Mouse (Mus musculus): ENCODE measurements around the gene Sh3bp5l. TPM values are rescaled to one million over a fixed set of nuclear protein-coding genes. Genes with fewer than 3 reads are reported as not detected.
"Not testable (repeated sequence)": the region's sequence is repeated elsewhere in the genome, so short reads cannot be mapped to it uniquely, and the experiment has no call there.

Sh3bp5l gene
- total RNA-seq, 2 experiments from 2014 or later = 53.5 to 59.2 TPM

DNA sequence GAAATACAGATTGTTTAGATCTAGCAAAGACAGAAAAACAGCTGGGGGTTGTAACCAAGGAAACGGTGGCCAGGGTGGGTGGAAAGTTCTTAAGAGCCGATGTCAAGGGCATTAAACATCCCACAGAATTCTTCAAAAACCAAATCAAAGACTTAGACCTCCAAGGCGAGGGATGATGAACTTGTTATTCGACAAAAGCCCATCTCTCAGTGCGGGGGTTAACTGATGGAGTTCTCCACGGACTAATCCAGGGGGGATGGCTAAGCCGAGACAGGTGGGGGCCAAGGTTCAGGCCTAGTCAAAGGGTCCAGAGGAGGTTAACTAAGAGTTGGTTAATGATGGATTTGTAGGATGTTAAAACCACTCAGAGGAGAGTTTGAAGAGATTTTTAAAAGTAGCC is 26.9 kb upstream of the Sh3bp5l start:
- intact Hi-C loops (cut with DNase I) = loop anchor here (2.0 to 10.0 kb wide), 5 partner anchors 99 to 295 kb away; partner anchors contain the start of genes Cnot8, Igtp, Irgm2 and Larp1
- TF ChIP-seq CTCF (IDR thresholded peaks at IDR 0.05) = no peak
- peak overlapping the region; percentile 79 for H3K4me3 ChIP-seq
- DNase-seq (ENCODE audit: extremely low spot score in 1 of 2, low spot score in 2 of 2) = no peak
- H3K27ac ChIP-seq = no peak overlapping the region

DNA sequence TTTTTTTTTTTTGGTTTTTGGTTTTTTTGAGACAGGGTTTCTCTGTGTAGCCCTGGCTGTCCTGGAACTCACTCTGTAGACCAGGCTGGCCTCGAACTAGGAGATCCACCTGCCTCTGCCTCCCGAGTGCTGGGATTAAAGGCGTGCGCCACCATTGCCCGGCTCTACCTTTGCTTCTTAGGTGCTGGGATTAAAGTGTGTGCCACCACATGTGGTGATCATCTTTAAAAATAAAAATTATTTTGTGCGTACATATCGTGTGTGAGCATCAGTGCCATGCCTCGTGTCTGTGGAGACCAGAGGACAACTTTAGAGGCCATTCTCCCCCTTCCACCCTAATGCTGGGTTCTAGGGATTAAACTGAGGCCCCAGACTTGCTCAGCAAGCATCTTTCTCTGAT is 25.2 kb upstream of the Sh3bp5l start:
- H3K4me3 ChIP-seq; H3K27ac ChIP-seq; DNase-seq (ENCODE audit: extremely low spot score in 1 of 2, low spot score in 2 of 2): not testable (repeated sequence)
- intact Hi-C loops (cut with DNase I) = loop anchor here (10.0 kb wide), 1 partner anchor 200 kb away; the partner anchor contains the start of gene Cnot8

DNA sequence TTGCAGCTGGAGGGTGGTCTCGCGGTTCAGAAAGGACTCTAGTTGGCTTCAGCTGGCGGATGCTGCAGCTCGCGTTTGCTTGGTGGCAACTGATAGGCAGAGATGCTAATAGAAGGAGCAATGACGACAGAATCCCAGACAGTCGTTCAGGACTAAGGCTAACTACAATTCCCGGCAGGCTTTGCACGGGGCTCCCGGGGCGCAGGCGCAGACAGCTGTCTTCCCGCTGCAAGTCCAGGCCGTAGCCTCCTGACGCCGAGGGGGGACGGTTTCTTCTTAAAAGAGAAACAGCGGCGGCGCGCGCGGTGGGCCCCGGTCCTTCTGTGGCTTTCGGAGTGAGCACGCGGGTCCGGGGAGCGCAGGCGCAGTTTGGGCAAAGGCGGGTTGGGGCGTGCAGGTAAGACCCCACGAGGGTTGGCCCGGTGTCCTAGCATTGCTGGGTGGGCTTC is 23.6 kb upstream of the Sh3bp5l start, which contains the start of gene Zfp692:
TSS of gene Zfp692 (plus strand) at position 210 of the 449 bp plus-strand sequence.
- H3K4me3 ChIP-seq = peak within 1 kb of the TSS; percentile 77
- peak; percentile 95 to 96 for DNase-seq (ENCODE audit: extremely low spot score in 1 of 2, low spot score in 2 of 2)
- no peak for TF ChIP-seq CTCF (IDR thresholded peaks at IDR 0.05)
- H3K27ac ChIP-seq = peak within 1 kb of the TSS; percentile 82
- intact Hi-C loops (cut with DNase I) = loop anchor here (10.0 kb wide), 1 partner anchor 202 kb away; the partner anchor contains the start of gene Cnot8

DNA sequence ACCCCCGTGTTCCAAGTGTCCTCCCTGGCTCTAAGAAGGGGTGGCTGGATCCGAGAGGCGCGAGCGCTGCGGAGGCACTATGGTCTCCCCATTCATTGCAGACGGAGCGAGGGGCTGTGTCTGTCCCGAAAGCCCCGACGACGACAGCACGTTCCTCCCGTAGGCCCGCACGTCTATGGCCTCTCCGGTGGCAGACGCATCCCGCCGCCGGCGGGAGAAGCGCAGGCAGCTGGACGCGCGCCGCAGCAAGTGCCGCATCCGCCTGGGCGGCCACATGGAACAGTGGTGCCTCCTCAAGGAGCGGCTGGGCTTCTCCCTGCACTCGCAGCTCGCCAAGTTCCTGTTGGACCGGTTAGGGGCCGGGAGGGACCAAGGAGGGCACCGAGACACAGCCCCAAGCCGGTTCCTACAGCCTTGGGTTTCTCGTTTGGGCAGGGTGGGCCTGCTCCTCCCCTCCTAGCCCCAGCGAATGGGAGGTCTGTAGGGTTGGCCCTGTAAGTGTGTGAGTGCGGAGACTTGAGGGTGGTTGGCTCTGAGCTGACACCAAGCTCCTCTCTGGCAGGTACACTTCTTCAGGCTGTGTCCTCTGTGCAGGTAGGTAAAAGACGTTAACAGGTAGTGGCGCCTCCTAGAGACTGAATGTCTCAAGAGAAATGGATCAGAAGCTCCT is 23.0 kb upstream of the Sh3bp5l start:
- H3K27ac ChIP-seq = peak overlapping the region; percentile 82
- peak; percentile 44 to 59 for DNase-seq (ENCODE audit: extremely low spot score in 1 of 2, low spot score in 2 of 2)
- TF ChIP-seq CTCF (IDR thresholded peaks at IDR 0.05) = peak; percentile 17
- intact Hi-C loops (cut with DNase I) = loop anchor here (10.0 kb wide), 1 partner anchor 203 kb away; the partner anchor contains the start of gene Cnot8
- peak overlapping the region; percentile 77 for H3K4me3 ChIP-seq

DNA sequence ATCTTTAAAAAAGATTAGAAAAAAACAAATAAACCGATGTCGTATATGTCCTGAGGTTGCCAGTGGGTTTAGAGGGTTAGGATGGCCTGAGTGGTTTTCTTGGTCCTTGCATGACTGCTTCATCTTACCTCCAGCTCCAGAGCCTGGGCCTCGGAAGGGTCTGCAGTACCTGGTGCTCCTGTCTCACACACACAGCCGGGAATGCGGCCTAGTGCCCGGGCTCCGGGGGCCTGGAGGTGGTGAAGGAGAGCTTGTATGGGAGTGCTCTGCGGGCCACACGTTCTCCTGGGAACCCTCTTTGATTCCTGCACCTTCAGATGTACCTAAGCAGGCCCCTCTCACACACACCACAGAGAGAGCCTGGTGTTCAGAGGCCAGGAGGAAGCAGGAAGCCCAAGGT is 21.9 kb upstream of the Sh3bp5l start:
- TF ChIP-seq CTCF (IDR thresholded peaks at IDR 0.05) = no peak
- Histone ChIP-seq H3K4me3 (no peak overlapping the region), H3K27ac (no peak overlapping the region)
- DNase-seq (ENCODE audit: extremely low spot score in 1 of 2, low spot score in 2 of 2) = no peak
- intact Hi-C loops (cut with DNase I) = loop anchor here (10.0 kb wide), 1 partner anchor 204 kb away; the partner anchor contains the start of gene Cnot8

DNA sequence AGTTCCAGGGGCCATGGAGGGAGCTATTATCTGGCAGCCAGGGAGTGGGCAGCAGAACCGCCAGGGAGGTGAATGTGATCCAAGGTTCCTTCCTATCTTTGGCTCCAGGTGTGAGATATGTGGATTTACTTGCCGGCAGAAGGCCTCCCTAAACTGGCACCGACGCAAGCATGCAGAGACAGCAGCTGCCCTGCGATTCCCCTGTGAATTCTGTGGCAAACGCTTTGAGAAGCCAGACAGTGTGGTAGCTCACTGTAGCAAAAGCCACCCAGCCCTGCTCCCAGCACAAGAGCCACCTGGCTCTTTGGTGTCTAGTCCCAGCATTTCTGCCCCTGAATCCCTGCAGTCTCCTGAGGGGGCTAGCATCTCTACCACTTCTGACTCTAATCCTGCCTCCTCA is 16.5 kb upstream of the Sh3bp5l start:
- intact Hi-C loops (cut with DNase I) = no loop called here
- no peak for DNase-seq (ENCODE audit: extremely low spot score in 1 of 2, low spot score in 2 of 2)
- no peak overlapping the region for H3K4me3 ChIP-seq
- no peak for TF ChIP-seq CTCF (IDR thresholded peaks at IDR 0.05)
- H3K27ac ChIP-seq = no peak overlapping the region

DNA sequence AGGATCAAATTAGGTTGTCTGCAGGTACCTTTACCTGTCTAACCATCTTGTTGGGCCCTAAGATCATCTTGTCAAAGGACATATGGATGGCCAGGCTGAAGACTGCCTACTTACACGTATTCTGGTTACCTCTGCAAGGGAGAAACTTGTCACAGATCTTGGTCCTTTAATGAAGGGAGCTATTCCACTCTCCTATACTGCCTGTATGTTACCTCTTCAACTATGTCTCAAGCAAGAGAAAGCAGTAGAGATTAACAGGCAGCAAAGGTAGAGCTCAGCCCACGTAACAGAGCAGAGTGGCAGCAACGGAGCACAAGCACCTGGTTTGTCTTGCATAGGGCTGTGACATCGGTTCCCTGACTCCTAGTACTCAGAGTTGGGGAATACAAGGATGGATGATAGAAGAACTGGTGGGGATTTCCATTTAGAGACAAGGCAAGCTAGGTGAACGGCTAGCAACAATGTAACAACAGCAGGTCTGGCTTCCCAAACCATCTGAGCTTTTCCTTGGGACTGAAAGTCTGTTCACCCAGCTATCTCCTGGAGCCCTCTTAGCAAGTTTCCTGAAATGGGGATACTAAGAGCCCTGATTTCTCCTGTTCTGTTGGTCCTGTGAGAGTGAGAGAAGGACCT is 14.9 kb upstream of the Sh3bp5l start:
- no peak for TF ChIP-seq CTCF (IDR thresholded peaks at IDR 0.05)
- H3K4me3 ChIP-seq = no peak overlapping the region
- intact Hi-C loops (cut with DNase I) = no loop called here
- DNase-seq (ENCODE audit: extremely low spot score in 1 of 2, low spot score in 2 of 2) = no peak
- H3K27ac ChIP-seq = no peak overlapping the region

DNA sequence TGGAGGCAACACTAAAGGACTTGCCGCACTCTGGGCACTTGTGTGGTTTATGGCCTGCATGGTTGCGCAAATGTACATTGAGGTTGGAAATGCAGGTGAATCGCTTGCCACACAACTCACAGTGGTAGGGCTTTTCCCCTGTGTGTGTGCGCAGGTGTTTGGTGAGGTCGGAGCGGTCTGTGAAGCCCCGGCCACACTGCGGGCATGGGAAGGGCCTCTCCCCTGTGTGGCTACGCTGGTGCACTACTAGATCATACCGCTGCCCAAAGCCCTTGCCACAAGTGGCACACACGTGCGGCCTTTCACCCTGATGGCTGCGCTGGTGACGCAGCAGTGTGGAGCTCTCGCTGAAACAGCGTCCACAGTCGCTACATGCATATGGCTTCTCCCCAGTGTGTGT is 14.2 kb upstream of the Sh3bp5l start:
- intact Hi-C loops (cut with DNase I) = no loop called here
- H3K27ac ChIP-seq = no peak overlapping the region
- TF ChIP-seq CTCF (IDR thresholded peaks at IDR 0.05) = no peak
- no peak for DNase-seq (ENCODE audit: extremely low spot score in 1 of 2, low spot score in 2 of 2)
- no peak overlapping the region for H3K4me3 ChIP-seq

DNA sequence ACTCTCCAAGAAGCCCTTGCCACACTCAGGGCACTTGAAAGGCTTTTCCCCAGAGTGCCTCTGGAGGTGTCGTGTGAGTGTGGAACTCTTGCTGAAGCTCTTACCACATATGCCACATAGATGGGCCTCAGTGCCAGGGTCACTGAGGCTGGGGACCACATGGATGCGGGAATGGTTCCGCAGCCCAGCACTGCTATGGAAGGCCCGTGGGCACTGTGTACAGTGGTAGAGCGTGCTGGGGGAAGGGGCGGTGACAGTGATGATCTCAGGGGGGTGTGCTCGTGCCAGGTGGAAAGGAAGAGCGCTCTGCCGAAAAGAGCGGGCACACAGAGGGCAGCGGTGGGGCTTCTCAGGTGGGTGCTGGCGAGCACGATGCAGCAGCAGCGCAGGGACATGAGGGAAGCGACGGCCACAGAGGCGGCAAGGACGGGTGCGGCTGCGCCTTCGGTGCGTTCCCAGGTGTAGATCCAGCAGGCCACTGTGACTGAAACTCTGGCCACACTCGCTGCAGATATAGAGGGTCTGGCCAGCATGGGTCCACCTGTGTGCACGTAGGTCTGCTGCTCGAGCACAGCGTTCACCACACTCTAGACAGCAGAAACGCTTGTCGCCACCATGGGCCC is 13.6 kb upstream of the Sh3bp5l start:
- Histone ChIP-seq H3K4me3 (no peak overlapping the region), H3K27ac (no peak overlapping the region)
- DNase-seq (ENCODE audit: extremely low spot score in 1 of 2, low spot score in 2 of 2) = no peak
- TF ChIP-seq CTCF (IDR thresholded peaks at IDR 0.05) = no peak
- intact Hi-C loops (cut with DNase I) = no loop called here

DNA sequence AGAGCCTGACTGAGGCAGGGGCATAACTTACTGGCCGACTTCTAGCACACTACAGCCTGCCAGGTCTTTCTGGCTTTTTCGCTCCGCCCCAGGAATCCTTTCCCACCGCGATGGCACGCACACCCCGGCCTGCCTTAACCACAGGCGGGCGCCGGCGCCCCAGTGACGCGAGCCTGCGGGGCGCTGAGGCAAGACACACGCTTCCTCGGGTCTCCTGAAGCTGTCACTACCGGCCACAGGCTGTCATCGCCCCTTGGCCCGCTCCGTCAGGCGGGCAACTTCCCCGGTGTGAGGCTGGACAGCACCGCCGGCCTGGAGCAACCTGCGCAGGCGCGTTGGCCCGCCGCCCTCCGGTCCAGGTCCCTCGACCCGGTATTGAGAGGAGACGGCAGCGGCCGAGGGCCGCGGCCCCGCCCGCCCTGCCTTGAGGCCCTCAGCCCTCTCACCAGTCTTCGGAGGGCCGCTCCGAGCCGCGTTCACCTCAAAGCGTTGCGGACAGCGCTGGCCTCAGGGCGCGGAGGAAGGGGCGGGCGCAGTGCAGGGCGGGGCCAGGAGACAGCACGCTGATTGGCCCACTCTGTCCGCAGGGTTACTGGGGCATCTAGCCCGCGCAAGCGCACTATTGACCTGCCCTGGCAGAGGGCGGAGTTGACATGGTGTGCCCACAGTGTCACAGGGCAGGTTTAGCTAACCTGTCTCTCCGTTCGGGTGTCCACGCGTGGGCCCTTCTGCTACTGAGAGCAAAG is 7.5 kb upstream of the Sh3bp5l start:
- intact Hi-C loops (cut with DNase I) = loop anchor here (1.0 kb wide), 1 partner anchor 21 kb away; no protein-coding TSS in a partner anchor
- Histone ChIP-seq H3K27ac (peak overlapping the region; percentile 97), H3K4me3 (peak overlapping the region; percentile 78)
- peak; percentile 96 to 97 for DNase-seq (ENCODE audit: extremely low spot score in 1 of 2, low spot score in 2 of 2)
- TF ChIP-seq CTCF (IDR thresholded peaks at IDR 0.05) = no peak

DNA sequence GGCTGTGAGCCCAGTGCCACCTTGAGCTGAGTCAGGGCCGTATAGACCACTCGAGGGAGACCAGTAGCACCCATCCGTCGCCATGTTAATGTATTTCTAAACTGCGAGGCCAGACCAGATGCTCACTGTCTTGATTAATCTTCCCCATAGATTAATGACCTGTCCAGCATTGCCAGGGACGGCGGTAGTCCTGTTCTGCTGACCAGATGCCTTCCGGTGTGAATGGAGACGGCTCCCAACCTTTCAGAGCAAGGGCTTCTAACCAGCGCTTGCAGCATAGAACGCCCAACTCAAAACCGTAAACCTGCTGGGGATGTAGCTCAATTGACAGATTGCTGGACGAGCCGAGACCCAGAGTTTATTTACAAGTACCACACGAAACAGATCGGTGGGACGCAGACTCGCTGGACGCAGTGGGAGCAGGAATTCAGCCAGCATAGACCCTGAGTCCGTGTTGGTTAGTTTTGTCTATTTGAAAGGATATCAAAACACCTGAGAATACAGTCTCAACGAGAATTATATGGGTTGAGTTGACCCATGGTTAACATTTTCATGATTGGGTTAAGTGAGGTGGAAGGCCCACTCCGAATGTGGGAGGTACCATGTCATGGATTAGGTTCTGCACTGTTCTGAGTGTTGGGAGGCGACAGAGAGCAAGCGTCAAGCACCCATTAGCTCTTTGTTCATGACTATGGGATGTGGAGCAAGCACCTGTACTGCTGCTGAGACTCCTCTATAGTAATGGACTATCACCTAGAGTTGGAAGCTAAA is 6.8 kb upstream of the Sh3bp5l start:
- no peak for TF ChIP-seq CTCF (IDR thresholded peaks at IDR 0.05)

More for the DNA sequence above, 6.8 kb upstream of the Sh3bp5l start:
- Histone ChIP-seq H3K4me3 (peak overlapping the region; percentile 78), H3K27ac (peak overlapping the region; percentile 97)
- DNase-seq (ENCODE audit: extremely low spot score in 1 of 2, low spot score in 2 of 2) = no peak
- intact Hi-C loops (cut with DNase I) = loop anchor here (1.0 kb wide), 1 partner anchor 21 kb away; no protein-coding TSS in a partner anchor

Data from left cerebral cortex, adult 2 months (tissue).